Comparison of ENCODE assay signal across 8 mouse cellular contexts in the genomic region with DNA sequence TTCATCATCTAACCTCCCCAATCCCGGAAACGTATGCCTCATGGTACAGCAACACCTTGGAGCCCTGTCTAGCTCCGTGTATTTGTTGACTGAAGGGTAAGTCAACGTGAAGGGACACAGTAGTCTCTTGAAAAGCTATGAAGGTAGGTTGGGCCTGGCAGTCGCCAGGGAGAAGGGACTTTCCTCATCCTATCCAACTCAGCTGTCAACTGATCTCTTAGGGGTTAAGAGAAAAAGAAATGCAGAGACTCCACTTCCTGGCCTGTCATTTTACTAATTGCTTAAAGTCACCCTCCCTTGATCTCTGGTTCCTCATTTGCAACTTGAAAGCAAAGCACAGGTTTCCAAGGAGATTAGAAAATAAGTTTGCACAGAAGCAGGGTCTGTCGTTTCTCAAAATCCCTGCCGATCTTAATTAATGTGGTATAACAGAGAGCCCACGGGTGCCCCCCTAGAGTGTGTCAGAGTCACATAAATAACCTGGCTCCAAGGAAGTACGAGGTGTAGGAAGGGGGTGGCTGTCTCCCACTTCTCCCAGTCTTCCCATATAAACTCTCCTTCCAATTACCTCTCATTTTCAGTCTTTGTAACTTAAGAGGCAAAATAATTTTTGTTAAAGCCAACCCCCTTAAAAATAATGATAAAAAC. TPM values are rescaled to one million over a fixed set of nuclear protein-coding genes. Genes with fewer than 3 reads are reported as not detected.
DNase-seq lines count a peak whose midpoint lies in the region; ATAC-seq lines count a peak whose summit lies in the region.

No protein-coding gene starts in this region.

- peak overlapping the region; percentile 50 for H3K4me2 ChIP-seq in neural tube, embryonic 11.5 days (ENCODE audit: low read depth)
- peak overlapping the region; percentile 67 for H3K4me2 ChIP-seq in embryonic facial prominence, embryonic 12.5 days (replicated peaks)
- H3K4me2 ChIP-seq in limb, embryonic 11.5 days (ENCODE audit: low read depth, severe bottlenecking), result 0 out of 2 replicates have a peak overlapping the region, but pooled peaks have one; percentile 41

- peak overlapping the region; percentile 21; the same call in 1 of the 2 replicates for H3K4me3 ChIP-seq in neural tube, embryonic 11.5 days (ENCODE audit: low read depth, low read length)
- no peak overlapping the region; the same call in 1 of the 2 replicates for H3K4me3 ChIP-seq in embryonic facial prominence, embryonic 12.5 days
- no peak overlapping the region for H3K4me3 ChIP-seq in limb, embryonic 11.5 days (ENCODE audit: low read depth, low read length)

- no peaks in the 10 kb centered on the region; the same call in none of the 2 replicates for H3K4me1 ChIP-seq in neural tube, embryonic 11.5 days (ENCODE audit: control insufficient read depth, insufficient read depth, low read length)
- peaks cover 20% of the 10 kb centered on the region; the same call in 1 of the 2 replicates for H3K4me1 ChIP-seq in embryonic facial prominence, embryonic 12.5 days
- 0 out of 2 replicates have a peak, but pooled peaks cover 5% of the 10 kb centered on the region for H3K4me1 ChIP-seq in limb, embryonic 11.5 days (ENCODE audit: control insufficient read depth, insufficient read depth, low read length)

- 0 out of 2 replicates have a peak overlapping the region, but pooled peaks have one; percentile 9 for H3K9ac ChIP-seq in neural tube, embryonic 11.5 days (ENCODE audit: low read length)
- peak overlapping the region; percentile 36; the same call in 1 of the 2 replicates for H3K9ac ChIP-seq in embryonic facial prominence, embryonic 12.5 days
- no peak overlapping the region for H3K9ac ChIP-seq in limb, embryonic 11.5 days (ENCODE audit: low read length)

- H3K9me3 ChIP-seq in neural tube, embryonic 11.5 days (ENCODE audit: control insufficient read depth, low read length), result no peaks in the 10 kb centered on the region
- H3K9me3 ChIP-seq in embryonic facial prominence, embryonic 12.5 days, result no peaks in the 10 kb centered on the region
- H3K9me3 ChIP-seq in limb, embryonic 11.5 days (ENCODE audit: control insufficient read depth, low read length), result no peaks in the 10 kb centered on the region

- peak; percentile 41; the same call in 1 of the 2 replicates for ATAC-seq in neural tube, embryonic 11.5 days (ENCODE audit: insufficient read depth, low FRiP score, low TSS enrichment)
- 0 out of 2 replicates have a peak, but pooled peaks have one; percentile 67 for ATAC-seq in embryonic facial prominence, embryonic 12.5 days (ENCODE audit: insufficient number of reproducible peaks, insufficient read depth, low FRiP score, low TSS enrichment)
- ATAC-seq in limb, embryonic 11.5 days (ENCODE audit: insufficient number of reproducible peaks, low FRiP score, low TSS enrichment, low read depth), result no peak

- H3K27me3 ChIP-seq in neural tube, embryonic 11.5 days (ENCODE audit: control insufficient read depth, insufficient read depth, low read length), result no peaks in the 10 kb centered on the region
- H3K27me3 ChIP-seq in embryonic facial prominence, embryonic 12.5 days, result no peaks in the 10 kb centered on the region
- no peaks in the 10 kb centered on the region for H3K27me3 ChIP-seq in limb, embryonic 11.5 days (ENCODE audit: control insufficient read depth, insufficient read depth, low read length)

- DNase-seq in neural tube, embryonic 11.5 days (ENCODE audit: low spot score), result no peak
- no peak for DNase-seq in neural tube, embryonic 10.5 days (ENCODE audit: extremely low spot score, low spot score)
- peak; percentile 26 for DNase-seq in limb, embryonic 11.5 days (ENCODE audit: low spot score)
- peak; percentile 60 for DNase-seq in naive thymus-derived CD4-positive, alpha-beta T cell, adult 2 months (ENCODE audit: low read depth)
- DNase-seq in cerebellum, adult 11-12 months, result no peak
- no peak for DNase-seq in left cerebral cortex, postnatal 4 days
- no peak for DNase-seq in cerebellum, adult 9-10 months

- H3K36me3 ChIP-seq in neural tube, embryonic 11.5 days (ENCODE audit: control insufficient read depth, insufficient read depth, low read length), result no peaks in the 10 kb centered on the region
- H3K36me3 ChIP-seq in embryonic facial prominence, embryonic 12.5 days, result no peaks in the 10 kb centered on the region
- no peaks in the 10 kb centered on the region for H3K36me3 ChIP-seq in limb, embryonic 11.5 days (ENCODE audit: control insufficient read depth, insufficient read depth, low read length)

- H3K27ac ChIP-seq in neural tube, embryonic 11.5 days (ENCODE audit: low read depth, low read length), result no peak overlapping the region
- H3K27ac ChIP-seq in embryonic facial prominence, embryonic 12.5 days, result no peak overlapping the region
- H3K27ac ChIP-seq in limb, embryonic 11.5 days (replicated peaks; ENCODE audit: low read depth, low read length), result no peak overlapping the region

- intact Hi-C loops in left cerebral cortex, postnatal 4 days (cut with DNase I), result no loop called here

- 32% methylated on average over 9 of the region's 9 CpGs for WGBS in neural tube, embryonic 11.5 days
- WGBS in embryonic facial prominence, embryonic 12.5 days, result 27% methylated on average over 9 of the region's 9 CpGs
- WGBS in limb, embryonic 11.5 days, result 18% methylated on average over 9 of the region's 9 CpGs

RNA-seq across cellular contexts. Expression of a gene that starts 34.1 kb away (rescaled TPM):
- 0.93 and 1.5 TPM in 2 replicates for polyA plus RNA-seq in neural tube, embryonic 11.5 days (2014; fragmentation: Nextera tagmentation; extraction: Ambion mirVana)
- polyA plus RNA-seq in embryonic facial prominence, embryonic 12.5 days (2016; fragmentation: Nextera tagmentation; extraction: Ambion mirVana), result 2.3 and 2.4 TPM in 2 replicates
- 1.5 and 1.6 TPM in 2 replicates for polyA plus RNA-seq in limb, embryonic 11.5 days (2014; fragmentation: Nextera tagmentation; extraction: Ambion mirVana)
- total RNA-seq in left cerebral cortex, postnatal 4 days (2021), result 1 to 10 TPM; 3.8 to 4.3 TPM

RNA-seq across cellular contexts. Expression of a gene that starts 34.5 kb away (rescaled TPM):
- polyA plus RNA-seq in neural tube, embryonic 11.5 days (2014; fragmentation: Nextera tagmentation; extraction: Ambion mirVana), result 1.1 TPM in 1 of 2 replicates, not detected in the other
- polyA plus RNA-seq in embryonic facial prominence, embryonic 12.5 days (2016; fragmentation: Nextera tagmentation; extraction: Ambion mirVana), result 0.33 TPM in 1 of 2 replicates, not detected in the other
- 0.71 TPM in 1 of 2 replicates, not detected in the other for polyA plus RNA-seq in limb, embryonic 11.5 days (2014; fragmentation: Nextera tagmentation; extraction: Ambion mirVana)
- total RNA-seq in left cerebral cortex, postnatal 4 days (2021), result 10 to 100 TPM; 13.9 to 14.0 TPM

Comparison
In these comparisons a context has a peak if more than half of its experiments do, and no peak if none do; other contexts are left out.
1. DNase-seq: peak in limb, embryonic 11.5 days (single experiment) and naive thymus-derived CD4-positive, alpha-beta T cell, adult 2 months (single experiment); none in neural tube, embryonic 11.5 days (single experiment), neural tube, embryonic 10.5 days (single experiment), cerebellum, adult 11-12 months (single experiment), left cerebral cortex, postnatal 4 days (single experiment) and cerebellum, adult 9-10 months (single experiment).
2. Peak in every context shown above with its lines, with median percentiles within 50 percentile points of each other: H3K4me2 ChIP-seq.